Mouse (Mus musculus): ENCODE data around the gene Cbl. TPM values are rescaled to one million over a fixed set of nuclear protein-coding genes. Genes with fewer than 3 reads are reported as not detected.

Gene Cbl
- polyA plus RNA-seq (2017; shearing (Covaris generic)), result 10 to 100 TPM; 17.9 to 31.2 (median 19.8) TPM

- ATAC-seq, result peak; percentile 75
Measured at GRCm38 (mm10) chr9:44233802-44234478, at the start of gene Cbl. TSS of gene Cbl (minus strand) at chr9:44234049.

- no peak for ATAC-seq
Measured at GRCm38 (mm10) chr9:44283183-44283582, 49.3 kb upstream of the Cbl start.

GRCm38 (mm10) chr9:44269973-44270372 lies 36.1 kb upstream of the Cbl start:
- ATAC-seq, result no peak

DNA sequence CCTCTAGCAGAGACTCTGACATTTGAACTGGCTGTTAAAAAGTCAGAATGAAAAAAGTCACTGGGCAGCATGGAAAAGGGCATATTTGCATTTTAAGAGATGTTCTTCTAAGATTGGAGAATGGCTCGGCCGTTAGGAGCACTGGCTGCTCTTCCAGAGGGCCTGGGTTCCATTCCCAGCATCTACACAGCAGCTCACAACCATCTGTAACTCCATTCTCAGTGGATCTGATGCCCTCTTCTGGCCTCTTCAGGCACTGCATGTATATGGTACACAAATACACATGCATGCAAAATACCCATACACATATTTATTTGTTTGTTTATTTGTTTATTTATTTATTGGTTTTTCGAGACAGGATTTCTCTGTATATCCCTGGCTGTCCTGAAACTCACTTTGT lies 35.2 kb upstream of the Cbl start:
- no peak for ATAC-seq

- peak; percentile 40 for ATAC-seq
Measured at GRCm38 (mm10) chr9:44268432-44268831, 34.6 kb upstream of the Cbl start, which contains the start of gene Nlrx1. TSS of gene Nlrx1 (minus strand) at chr9:44268599.

GRCm38 (mm10) chr9:44268027-44268360 lies 34.1 kb upstream of the Cbl start:
- ATAC-seq, result peak; percentile 90

DNA sequence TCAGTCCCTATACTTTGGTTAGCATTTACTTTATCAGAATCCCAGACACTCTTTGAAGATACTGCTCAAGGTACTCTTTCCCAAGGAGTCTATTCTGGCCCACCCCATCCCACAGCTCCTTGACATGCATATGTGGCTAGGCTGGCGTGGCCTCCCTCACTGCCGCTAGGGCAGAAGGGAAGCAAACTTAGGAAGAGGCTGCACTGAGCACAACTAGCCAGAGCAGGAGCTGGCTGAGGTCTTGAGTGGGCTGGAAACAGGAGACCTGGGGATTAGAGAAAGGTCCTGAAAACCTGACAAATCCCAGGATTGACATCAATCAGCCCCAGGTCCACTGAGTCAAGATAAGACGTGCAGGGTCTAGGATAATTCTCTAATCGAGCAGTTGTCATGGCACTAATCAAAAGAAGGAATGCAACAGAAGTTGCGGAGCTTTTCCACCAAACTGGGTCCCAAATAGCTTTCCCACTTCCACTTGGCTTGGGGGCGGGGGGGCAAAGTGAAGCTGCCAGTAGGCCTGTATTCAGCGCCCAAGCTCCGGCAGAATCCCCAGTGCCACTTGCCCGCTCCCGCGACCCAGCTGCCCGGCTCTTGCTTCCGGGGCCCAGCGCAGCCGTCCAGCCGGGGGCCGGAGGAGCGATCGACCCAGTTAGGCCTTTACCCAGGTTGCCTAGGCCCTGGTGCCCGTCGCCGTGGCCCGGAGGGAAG lies 33.6 kb upstream of the Cbl start:
- ATAC-seq, result no peak

DNA sequence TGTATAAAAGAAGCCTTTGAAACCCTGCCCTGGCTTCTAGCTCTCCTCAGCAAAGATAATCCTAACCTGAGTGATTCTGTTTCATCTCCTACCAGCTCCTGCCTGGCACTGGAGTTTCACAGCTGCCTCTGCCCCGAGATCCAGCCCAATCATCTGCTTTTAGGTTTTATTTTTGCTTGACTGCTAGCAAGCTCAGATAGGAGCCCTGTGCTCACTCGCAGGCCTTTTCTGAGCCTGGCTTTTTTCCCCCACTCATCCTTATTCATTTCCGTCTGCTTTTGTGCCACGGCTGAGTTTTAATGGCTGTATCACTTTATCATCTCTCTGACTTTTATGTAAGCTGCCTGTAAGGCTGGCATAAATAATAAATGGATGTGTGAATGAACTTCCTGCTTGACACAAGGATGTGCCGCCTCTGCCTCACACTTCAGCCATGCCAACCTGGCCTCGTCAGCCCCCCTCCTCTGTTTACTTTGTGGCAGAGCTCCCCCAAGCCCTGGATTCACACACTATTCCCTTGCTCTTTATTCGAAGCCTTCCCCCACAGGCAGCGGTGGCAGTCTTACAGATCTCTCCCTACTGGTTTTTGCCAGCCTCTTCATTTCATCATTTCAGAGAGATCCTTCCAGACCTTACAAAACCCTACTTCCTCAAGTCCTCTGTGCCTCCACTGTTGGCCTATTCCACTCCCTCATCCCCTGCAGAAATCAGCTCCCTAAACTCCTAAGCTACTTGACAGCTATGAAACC lies 32.8 kb upstream of the Cbl start:
- ATAC-seq, result no peak

- no peak for ATAC-seq
Measured at GRCm38 (mm10) chr9:44261388-44261787, 27.5 kb upstream of the Cbl start.

- no peak for ATAC-seq
Measured at GRCm38 (mm10) chr9:44259014-44259413, 25.2 kb upstream of the Cbl start.

DNA sequence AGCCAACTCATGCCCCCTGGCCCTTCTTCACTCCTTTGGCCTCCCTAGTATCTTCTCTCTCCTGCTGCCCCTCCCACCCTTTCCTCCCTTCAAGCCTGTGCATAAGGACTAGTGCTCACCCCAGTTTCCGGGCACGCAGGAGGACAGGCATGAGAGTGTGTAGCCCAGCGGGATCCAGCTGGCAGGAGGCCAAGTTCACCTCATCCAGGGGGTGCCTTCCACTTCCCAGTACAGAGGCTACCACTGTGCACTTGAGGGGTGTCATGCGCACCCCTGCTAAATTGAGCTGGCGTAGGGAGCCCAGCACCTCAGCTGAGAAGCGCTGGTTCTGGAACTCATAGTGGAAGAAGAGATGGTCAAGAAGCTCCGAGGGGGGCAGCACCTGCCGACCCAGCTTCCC lies 22.4 kb upstream of the Cbl start:
- no peak for ATAC-seq

DNA sequence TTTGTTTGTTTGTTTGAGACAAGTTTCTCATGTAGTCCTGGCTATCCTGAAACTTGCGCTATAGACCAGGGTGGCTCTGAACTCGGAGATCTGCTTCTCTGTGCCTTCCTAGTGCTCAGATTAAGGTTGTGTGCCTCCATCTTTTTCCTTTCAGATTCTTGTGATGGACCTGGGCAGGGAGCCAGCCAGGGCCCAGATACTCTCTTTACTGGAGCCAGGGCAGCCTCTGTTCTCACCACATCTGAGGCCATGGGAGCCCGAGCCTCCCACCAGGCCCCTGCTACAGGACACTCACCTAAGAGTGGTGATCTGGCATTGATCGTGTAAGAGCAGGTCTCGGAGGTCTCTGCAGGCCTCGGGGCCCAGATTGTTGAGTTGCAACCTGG lies 21.3 kb upstream of the Cbl start:
- ATAC-seq, result no peak

- no peak for ATAC-seq
Measured at GRCm38 (mm10) chr9:44254508-44255135, 20.8 kb upstream of the Cbl start.

- no peak for ATAC-seq
Measured at GRCm38 (mm10) chr9:44253441-44253840, 19.6 kb upstream of the Cbl start.

DNA sequence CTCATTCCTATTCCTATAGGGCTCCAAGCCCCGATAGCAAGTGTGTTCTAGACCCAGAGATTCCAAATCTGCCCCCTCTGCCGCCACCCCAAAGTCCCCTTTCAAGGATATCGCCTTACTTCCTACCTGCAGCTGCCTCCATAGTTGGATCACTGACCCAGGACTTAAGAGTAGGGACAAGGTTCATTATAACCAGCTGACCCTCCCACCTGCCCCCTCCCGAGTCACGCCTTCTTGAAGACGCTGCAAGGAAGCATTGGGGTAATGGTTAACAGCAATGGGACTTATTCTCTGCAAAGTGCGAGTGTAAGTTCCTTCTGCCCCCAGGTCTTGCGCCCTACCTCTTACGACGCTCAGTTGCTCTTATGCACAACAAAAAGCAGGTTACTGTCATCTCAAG lies 17.5 kb upstream of the Cbl start, which contains the start of gene Pdzd3:
Gene Pdzd3 (minus strand): TSS at position 158 of the 400 bp plus-strand sequence.
- no peak for ATAC-seq

DNA sequence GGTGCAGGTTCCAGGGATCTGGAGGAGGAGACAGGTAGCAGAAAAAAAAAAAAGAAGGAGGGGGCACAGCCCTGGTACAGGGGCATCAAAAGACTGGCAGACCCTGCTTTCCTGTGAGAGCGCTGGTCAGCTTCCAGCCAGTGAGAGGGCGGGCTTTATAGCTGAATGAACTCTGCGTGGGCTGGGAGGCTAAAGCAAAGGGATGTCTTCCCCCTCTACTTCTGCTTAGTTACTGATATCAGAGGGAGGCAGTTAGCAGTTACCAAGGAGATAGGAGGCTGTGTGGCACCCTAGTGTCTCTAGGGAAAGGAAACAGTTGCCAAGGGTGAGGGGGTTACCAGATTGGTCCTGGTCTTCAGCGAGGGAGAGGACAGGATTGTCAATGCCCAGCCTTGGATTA lies 16.6 kb upstream of the Cbl start:
- ATAC-seq, result no peak

- no peak for ATAC-seq
Measured at GRCm38 (mm10) chr9:44249181-44250146, 15.6 kb upstream of the Cbl start.

DNA sequence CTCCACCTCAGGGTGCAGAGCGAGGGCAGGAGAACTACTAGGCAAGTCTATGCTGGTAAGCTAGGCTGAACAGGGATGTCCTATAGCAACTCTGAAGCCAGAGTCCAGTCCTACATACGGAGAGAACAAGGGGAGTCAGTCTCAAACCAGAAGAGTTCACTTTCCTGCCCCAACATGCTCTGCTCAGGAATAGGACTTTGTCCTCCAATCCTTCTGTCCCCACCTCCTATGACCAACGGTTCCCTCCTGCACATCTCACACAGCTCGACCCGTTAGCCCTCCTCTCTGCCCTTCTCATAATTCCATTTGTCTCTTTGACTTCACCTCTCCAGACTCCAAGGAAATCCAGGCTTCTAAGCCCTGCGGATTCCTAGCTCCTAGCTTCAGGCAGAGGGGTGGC lies 14.1 kb upstream of the Cbl start:
- ATAC-seq, result no peak

GRCm38 (mm10) chr9:44243621-44244020 lies 9.8 kb upstream of the Cbl start:
- ATAC-seq, result no peak

- no peak for ATAC-seq
Measured at GRCm38 (mm10) chr9:44241418-44241817, 7.6 kb upstream of the Cbl start.

DNA sequence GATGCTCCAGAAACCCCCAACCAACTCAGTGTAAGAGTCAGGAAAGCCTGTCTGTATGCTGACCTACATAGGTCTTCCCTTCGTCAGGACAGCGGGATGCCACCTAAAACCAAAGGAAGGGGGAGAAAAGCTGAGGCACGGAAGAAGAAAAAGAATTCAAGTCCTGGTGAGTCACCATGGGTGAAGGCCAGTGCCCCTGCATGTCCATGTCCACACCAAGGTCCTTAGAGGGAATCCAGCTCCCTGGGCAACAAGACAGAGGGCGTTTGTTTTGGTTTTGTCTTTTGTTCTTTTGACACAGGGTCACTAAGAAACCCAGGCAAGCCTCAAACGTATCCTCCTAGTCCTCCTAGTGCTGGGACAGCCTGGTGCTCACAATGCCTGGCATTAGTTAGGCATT lies 7.1 kb upstream of the Cbl start:
- no peak for ATAC-seq

- no peak for ATAC-seq
Measured at GRCm38 (mm10) chr9:44240399-44240798, 6.5 kb upstream of the Cbl start, which contains the start of gene Ccdc153. TSS of gene Ccdc153 (plus strand) at chr9:44240676.

All from inflammation-experienced regulatory T-cells, adult 6 months (primary cell).